Mouse (Mus musculus): Measurements from ENCODE around the gene Emilin3.

- TF ChIP-seq CTCF (IDR thresholded peaks at IDR 0.05) (no peak), EP300 (IDR thresholded peaks at IDR 0.05) (no peak)
Observed at GRCm38 (mm10) chr2:160918930-160919215, 6.7 kb upstream of the Emilin3 start.
